Mouse (Mus musculus) intestine, postnatal 0 days (tissue): ENCODE measurements around the gene AW549877. TPM values are rescaled to one million over a fixed set of nuclear protein-coding genes. Genes with fewer than 3 reads are reported as not detected.
A peak's percentile ranks its signal among the peaks of the same experiment; 100 is the strongest.

Source experiments
- ATAC-seq: fragments of 200-750 bp; cut with Nextera tagmentation; 2 replicates; pipeline ENCODE4 v1.8.0; 2017; ENCODE audit warnings: mild to moderate bottlenecking, moderate TSS enrichment, moderate library complexity
- H3K27ac ChIP-seq: fragments of 300-500 bp; sonication (generic); 2 replicates; pipeline ENCODE4 v1.5.1; 2014; ENCODE audit warnings: mild to moderate bottlenecking, low read depth, low read length, moderate library complexity
- H3K27me3 ChIP-seq: fragments of 300-500 bp; sonication (generic); replicated peaks from 2 replicates; pipeline ENCODE4 v1.6.1; 2014; ENCODE audit warnings: low read length, mixed read lengths; ENCODE audit not compliant: control insufficient read depth, insufficient read depth
- H3K36me3 ChIP-seq: fragments of 300-500 bp; sonication (generic); 2 replicates; pipeline ENCODE4 v1.6.1; 2014; ENCODE audit warnings: mild to moderate bottlenecking, moderate library complexity; ENCODE audit not compliant: control insufficient read depth, insufficient read depth
- H3K4me1 ChIP-seq: fragments of 300-500 bp; sonication (generic); replicated peaks from 2 replicates; pipeline ENCODE4 v1.6.1; 2014; ENCODE audit warnings: antibody characterized with exemption, low read length, mixed read lengths; ENCODE audit not compliant: control insufficient read depth, insufficient read depth
- H3K4me2 ChIP-seq: fragments of 300-500 bp; sonication (generic); replicated peaks from 2 replicates; pipeline ENCODE4 v1.6.1; 2014; ENCODE audit warnings: low read depth, mild to moderate bottlenecking, moderate library complexity
- H3K4me3 ChIP-seq: fragments of 300-500 bp; sonication (generic); 2 replicates; pipeline ENCODE4 v1.5.1; 2014; ENCODE audit warnings: low read depth, low read length
- H3K9ac ChIP-seq: fragments of 300-500 bp; sonication (generic); 2 replicates; pipeline ENCODE4 v1.6.1; 2014; ENCODE audit warnings: mild to moderate bottlenecking, low read depth, low read length
- H3K9me3 ChIP-seq: fragments of 300-500 bp; sonication (generic); 2 replicates; pipeline ENCODE4 v1.6.1; 2016; ENCODE audit warnings: mixed run types; ENCODE audit not compliant: control insufficient read depth
- CTCF ChIP-seq: sonication (generic); IDR thresholded peaks from 2 replicates; pipeline ENCODE4 v1.5.1; 2016; ENCODE audit warnings: low read depth, mild to moderate bottlenecking, control low read depth, antibody characterized with exemption, moderate library complexity
- WGBS: fragments of 180-500 bp; shearing (Covaris S2); extraction: QIAGEN DNeasy Blood & Tissue Kit; methylation state at CpG from one replicate; pipeline ENCODE4 v1.1.7; 2014; 5-methylcytosine and 5-hydroxymethylcytosine counted together
- polyA plus RNA-seq: library from polyadenylated mRNA; unstranded; fragments of >200 nt; fragmentation: Nextera tagmentation; extraction: Ambion mirVana; gene quantifications from 2 replicates; pipeline ENCODE4 v1.2.1, GENCODE M21; 2015

AW549877 gene
- polyA plus RNA-seq, 1 experiment from 2014 or later, result 13.5 TPM

- Histone ChIP-seq H3K27me3 (no peaks in the 10 kb centered on the region), H3K27ac (no peak overlapping the region; the same call in 1 of the 2 replicates), H3K9ac (no peak overlapping the region), H3K4me1 (no peaks in the 10 kb centered on the region), H3K4me2 (peak overlapping the region; percentile 97), H3K36me3 (no peaks in the 10 kb centered on the region), H3K9me3 (no peaks in the 10 kb centered on the region), H3K4me3 (peak overlapping the region; percentile 80)
- WGBS, result 19% methylated on average over 6 of the region's 6 CpGs
- TF ChIP-seq CTCF, result no peak
- ATAC-seq, result no peak
Measured at GRCm38 (mm10) chr15:4027671-4028410, 32.3 kb upstream of the AW549877 start.

GRCm38 (mm10) chr15:4026831-4027584, 31.5 kb upstream of the AW549877 start:
- no peaks in the 10 kb centered on the region for H3K27me3 ChIP-seq
- peak overlapping the region; percentile 88 for H3K27ac ChIP-seq
- under 1% methylated on average over 64 of the region's 65 CpGs for WGBS
- peak overlapping the region; percentile 80 for H3K4me3 ChIP-seq
- H3K9me3 ChIP-seq, result no peaks in the 10 kb centered on the region
- H3K4me2 ChIP-seq, result peak overlapping the region; percentile 97
- no peaks in the 10 kb centered on the region for H3K36me3 ChIP-seq
- peak overlapping the region; percentile 74 for H3K9ac ChIP-seq
- TF ChIP-seq CTCF, result peak; percentile 43
- peak; percentile 68 for ATAC-seq
- no peaks in the 10 kb centered on the region for H3K4me1 ChIP-seq

- under 1% methylated on average over 45 of the region's 45 CpGs for WGBS
- peak; percentile 82 for TF ChIP-seq CTCF
- Histone ChIP-seq H3K4me2 (peak within 1 kb of the TSS; percentile 97), H3K27me3 (no peaks in the 10 kb centered on the region), H3K4me3 (peak within 1 kb of the TSS; percentile 80), H3K9me3 (no peaks in the 10 kb centered on the region), H3K36me3 (no peaks in the 10 kb centered on the region), H3K4me1 (no peaks in the 10 kb centered on the region), H3K9ac (peak within 1 kb of the TSS; percentile 74), H3K27ac (peak within 1 kb of the TSS; percentile 88)
- ATAC-seq, result peak; percentile 91
Measured at GRCm38 (mm10) chr15:4026231-4026773, 30.8 kb upstream of the AW549877 start, which contains the start of gene Oxct1. Oxct1 (plus strand) TSS chr15:4026383.

GRCm38 (mm10) chr15:4025508-4025904, 30.0 kb upstream of the AW549877 start:
- Histone ChIP-seq H3K4me2 (peak overlapping the region; percentile 97; the same call in 1 of the 2 replicates), H3K4me3 (no peak overlapping the region), H3K9ac (no peak overlapping the region), H3K4me1 (no peaks in the 10 kb centered on the region), H3K36me3 (no peaks in the 10 kb centered on the region), H3K27me3 (no peaks in the 10 kb centered on the region), H3K27ac (no peak overlapping the region), H3K9me3 (no peaks in the 10 kb centered on the region)
- 72% methylated on average over 11 of the region's 11 CpGs for WGBS
- ATAC-seq, result no peak
- no peak for TF ChIP-seq CTCF

- H3K36me3 ChIP-seq, result no peaks in the 10 kb centered on the region
- TF ChIP-seq CTCF, result no peak
- no peak overlapping the region for H3K4me3 ChIP-seq
- 85% methylated on average over 13 of the region's 13 CpGs for WGBS
- no peak overlapping the region for H3K27ac ChIP-seq
- H3K4me2 ChIP-seq, result no peak overlapping the region
- no peaks in the 10 kb centered on the region for H3K4me1 ChIP-seq
- no peak overlapping the region for H3K9ac ChIP-seq
- no peak for ATAC-seq
- no peaks in the 10 kb centered on the region for H3K27me3 ChIP-seq
- no peaks in the 10 kb centered on the region for H3K9me3 ChIP-seq
Measured at GRCm38 (mm10) chr15:4024726-4025507, 29.4 kb upstream of the AW549877 start.
